Mouse (Mus musculus): ENCODE data around the gene Vmn2r40. TPM values are rescaled to one million over a fixed set of nuclear protein-coding genes. Genes with fewer than 3 reads are reported as not detected.
"Not testable (repeated sequence)": the region's sequence is repeated elsewhere in the genome, so short reads cannot be mapped to it uniquely, and the experiment has no call there.

Gene Vmn2r40
- polyA plus RNA-seq (2012; ENCODE audit: insufficient read depth, low replicate concordance) = not detected in 2 replicates

DNA sequence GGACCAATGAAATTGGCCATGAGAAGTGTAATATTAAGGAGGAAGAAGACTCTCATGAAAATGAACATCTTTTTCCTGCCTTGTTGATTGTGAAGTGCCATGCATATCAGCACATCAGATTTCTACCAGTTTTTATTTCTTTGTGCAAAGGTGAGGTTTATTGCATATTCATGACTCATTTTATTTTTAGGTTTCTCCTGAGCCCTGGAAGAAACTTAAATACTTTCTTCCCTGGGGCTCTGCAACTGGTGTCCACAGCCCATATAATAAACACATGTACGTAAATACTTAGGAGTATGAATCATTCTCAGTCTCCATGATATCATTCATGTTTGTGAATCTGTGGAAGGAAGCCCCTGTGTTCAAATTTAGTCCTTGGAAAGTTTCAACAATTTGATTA lies at the start of gene Vmn2r40:
Vmn2r40 (minus strand) TSS at position 101 of the 400 bp plus-strand sequence.
- not testable (repeated sequence) for H3K27me3 ChIP-seq (replicated peaks); H3K4me1 ChIP-seq; H3K4me3 ChIP-seq (replicated peaks); H3K9me3 ChIP-seq; H3K36me3 ChIP-seq (replicated peaks; ENCODE audit: low read length)

Other genes starting within 250 kb of the Vmn2r40 start
- gene Vmn2r39, start 99.4 kb upstream of the Vmn2r40 start, polyA plus RNA-seq (2012; ENCODE audit: insufficient read depth, low replicate concordance) = not detected in 2 replicates
- not detected in 2 replicates for gene Vmn2r38, start 166.4 kb upstream of the Vmn2r40 start, polyA plus RNA-seq (2012; ENCODE audit: insufficient read depth, low replicate concordance)